Mouse (Mus musculus): ENCODE data around the gene Klhl6. TPM values are rescaled to one million over a fixed set of nuclear protein-coding genes. Genes with fewer than 3 reads are reported as not detected.
A peak's percentile ranks its signal among the peaks of the same experiment; 100 is the strongest.

Klhl6 gene
- total and polyA plus RNA-seq, 3 experiments: 4.8 to 6.9 TPM; not detected in 1

- no peak for TF ChIP-seq E2F4 (IDR thresholded peaks at IDR 0.05; ENCODE audit: borderline replicate concordance, low read depth, low read length)
- peak; percentile 85 to 86 for TF ChIP-seq EP300 (IDR thresholded peaks at IDR 0.05; ENCODE audit: low read depth in 1 of 2, low read length in 2 of 2)
- no peak for TF ChIP-seq POLR2AphosphoS2 (IDR thresholded peaks at IDR 0.05; ENCODE audit: low read length)
Observed at GRCm38 (mm10) chr16:19995818-19996217, 13.0 kb upstream of the Klhl6 start (continued).

DNA sequence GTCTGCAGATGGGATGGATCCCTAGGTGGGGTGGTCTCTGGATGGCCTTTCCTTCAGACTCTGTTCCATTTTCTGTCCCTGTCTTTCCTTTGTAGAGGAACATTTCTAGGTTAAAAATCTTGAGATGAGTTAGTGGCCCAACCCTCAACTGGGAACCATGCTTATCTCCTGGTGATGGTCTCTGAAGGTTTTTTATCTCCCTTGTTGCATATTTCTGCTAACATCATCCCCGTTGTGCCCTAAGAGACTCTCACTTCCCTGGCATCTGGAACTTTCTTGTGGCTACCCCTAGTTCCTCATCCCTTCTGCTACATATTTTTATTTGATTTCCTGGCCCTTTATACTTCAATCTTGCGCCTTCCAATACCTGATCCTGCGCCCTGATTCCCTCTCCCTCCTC lies 10.4 kb upstream of the Klhl6 start:
- Histone ChIP-seq H3K4me3 (ENCODE audit: control insufficient read depth in 1 of 2, insufficient read depth in 1 of 2, low read depth in 2 of 2, low read length in 2 of 2) (no peak overlapping the region), H3K36me3 (ENCODE audit: control insufficient read depth in 1 of 2, insufficient read depth in 2 of 2, low read length in 2 of 2) (peaks cover 0 to 25% of the 10 kb centered on the region in 2 experiments; a peak in 2 of 4 replicates), H3K9ac (ENCODE audit: control insufficient read depth, low read depth, low read length, poor library complexity, severe bottlenecking) (no peak overlapping the region), H3K27ac (ENCODE audit: control insufficient read depth, low read depth, low read length) (no peak overlapping the region; the same call in 1 of the 2 replicates), H3K9me3 (replicated peaks; ENCODE audit: insufficient read depth, low read length) (no peaks in the 10 kb centered on the region), H3K79me2 (ENCODE audit: control insufficient read depth, insufficient read depth, low read length, poor library complexity) (no peaks in the 10 kb centered on the region), H3K27me3 (ENCODE audit: control insufficient read depth in 1 of 2, insufficient read depth in 2 of 2, low read length in 2 of 2) (no peaks in the 10 kb centered on the region), H3K4me1 (ENCODE audit: control insufficient read depth in 1 of 2, insufficient read depth in 2 of 2, low read length in 2 of 2) (peaks cover 17 to 21% of the 10 kb centered on the region in 2 experiments)
- TF ChIP-seq TAL1 (IDR thresholded peaks at IDR 0.05; ENCODE audit: low read length) (peak; percentile 56), GATA1 (IDR thresholded peaks at IDR 0.05; ENCODE audit: low read depth, low read length) (peak; percentile 84), TCF12 (IDR thresholded peaks at IDR 0.05; ENCODE audit: low read depth, low read length) (peak; percentile 83), ETS1 (IDR thresholded peaks at IDR 0.05; ENCODE audit: low read depth, low read length) (peak; percentile 74), SIN3A (IDR thresholded peaks at IDR 0.05; ENCODE audit: low read length) (0 out of 2 replicates have a peak, but pooled peaks have one; percentile 28), GABPA (IDR thresholded peaks at IDR 0.05; ENCODE audit: low read depth, low read length) (no peak), CTCF (IDR thresholded peaks at IDR 0.05 in 2 of 3, conservative IDR thresholded peaks at IDR 0.05 in 1 of 3; ENCODE audit: control insufficient read depth in 1 of 3, insufficient read depth in 1 of 3, low read depth in 2 of 3, low read length in 3 of 3, poor library complexity in 1 of 3, severe bottlenecking in 1 of 3) (no peak), EP300 (IDR thresholded peaks at IDR 0.05; ENCODE audit: low read depth in 1 of 2, low read length in 2 of 2) (peak; percentile 70 to 72), POLR2AphosphoS2 (IDR thresholded peaks at IDR 0.05; ENCODE audit: low read length) (no peak), RCOR1 (IDR thresholded peaks at IDR 0.05; ENCODE audit: low read depth, low read length) (0 out of 2 replicates have a peak, but pooled peaks have one; percentile 33), RAD21 (IDR thresholded peaks at IDR 0.05; ENCODE audit: low read depth, low read length) (no peak), ELF1 (IDR thresholded peaks at IDR 0.05; ENCODE audit: low read depth, low read length) (no peak), CHD2 (IDR thresholded peaks at IDR 0.05; ENCODE audit: low read length) (no peak)
- DNase-seq (ENCODE audit: low read depth, low spot score): peak; percentile 60

- Histone ChIP-seq H3K4me3 (ENCODE audit: control insufficient read depth in 1 of 2, insufficient read depth in 1 of 2, low read depth in 2 of 2, low read length in 2 of 2) (no peak overlapping the region), H3K36me3 (ENCODE audit: control insufficient read depth in 1 of 2, insufficient read depth in 2 of 2, low read length in 2 of 2) (peaks cover 0 to 21% of the 10 kb centered on the region in 2 experiments; a peak in 2 of 4 replicates), H3K27ac (ENCODE audit: control insufficient read depth, low read depth, low read length) (no peak overlapping the region), H3K9ac (ENCODE audit: control insufficient read depth, low read depth, low read length, poor library complexity, severe bottlenecking) (no peak overlapping the region), H3K9me3 (replicated peaks; ENCODE audit: insufficient read depth, low read length) (no peaks in the 10 kb centered on the region), H3K79me2 (ENCODE audit: control insufficient read depth, insufficient read depth, low read length, poor library complexity) (no peaks in the 10 kb centered on the region), H3K4me1 (ENCODE audit: control insufficient read depth in 1 of 2, insufficient read depth in 2 of 2, low read length in 2 of 2) (peaks cover 16 to 18% of the 10 kb centered on the region in 2 experiments), H3K27me3 (ENCODE audit: control insufficient read depth in 1 of 2, insufficient read depth in 2 of 2, low read length in 2 of 2) (no peaks in the 10 kb centered on the region)
- DNase-seq (ENCODE audit: low read depth, low spot score): no peak
- TF ChIP-seq NELFE (IDR thresholded peaks at IDR 0.05; ENCODE audit: low read depth, low read length) (no peak), SMC3 (IDR thresholded peaks at IDR 0.05; ENCODE audit: low read depth, low read length) (no peak), USF2 (IDR thresholded peaks at IDR 0.05; ENCODE audit: borderline replicate concordance in 1 of 2, insufficient read depth in 1 of 2, low read depth in 1 of 2, low read length in 2 of 2) (no peak), GATA1 (IDR thresholded peaks at IDR 0.05; ENCODE audit: low read depth, low read length) (no peak), MEF2A (IDR thresholded peaks at IDR 0.05; ENCODE audit: extremely low read depth, insufficient replicate concordance, low read depth, low read length, poor library complexity, severe bottlenecking) (no peak), TAL1 (IDR thresholded peaks at IDR 0.05; ENCODE audit: low read length) (no peak), E2F4 (IDR thresholded peaks at IDR 0.05; ENCODE audit: borderline replicate concordance, low read depth, low read length) (no peak), CHD1 (IDR thresholded peaks at IDR 0.05; ENCODE audit: low read depth, low read length) (no peak), MAZ (IDR thresholded peaks at IDR 0.05; ENCODE audit: low read depth, low read length) (no peak), MAX (IDR thresholded peaks at IDR 0.05; ENCODE audit: low read length) (no peak), ZC3H11A (IDR thresholded peaks at IDR 0.05; ENCODE audit: low read depth, low read length) (no peak), CHD2 (IDR thresholded peaks at IDR 0.05; ENCODE audit: low read length) (no peak), ZMIZ1 (IDR thresholded peaks at IDR 0.05; ENCODE audit: low read depth, low read length) (no peak), HCFC1 (IDR thresholded peaks at IDR 0.05; ENCODE audit: low read depth, low read length) (no peak), MYC (IDR thresholded peaks at IDR 0.05; ENCODE audit: low read depth, low read length) (no peak)
Observed at GRCm38 (mm10) chr16:19990536-19990935, 7.7 kb upstream of the Klhl6 start.
